Mouse (Mus musculus) neural tube, embryonic 13.5 days (tissue): ENCODE measurements around the gene Rbmx2. TPM values are rescaled to one million over a fixed set of nuclear protein-coding genes. Genes with fewer than 3 reads are reported as not detected.

Experiments
- ATAC-seq: fragments of 200-750 bp; cut with Nextera tagmentation; 2 replicates; pipeline ENCODE4 v1.8.0; 2017; ENCODE audit warnings: low read depth, mild to moderate bottlenecking, moderate TSS enrichment, moderate library complexity
- H3K27ac ChIP-seq: fragments of 300-500 bp; sonication (generic); replicated peaks from 2 replicates; pipeline ENCODE4 v1.5.1; 2015; ENCODE audit warnings: moderate library complexity, mild to moderate bottlenecking, inconsistent platforms
- H3K27me3 ChIP-seq: fragments of 300-500 bp; sonication (generic); 2 replicates; pipeline ENCODE4 v1.6.1; 2015; ENCODE audit warnings: mild to moderate bottlenecking, inconsistent platforms
- H3K36me3 ChIP-seq: fragments of 300-500 bp; sonication (generic); 2 replicates; pipeline ENCODE4 v1.6.1; 2015; ENCODE audit warnings: mild to moderate bottlenecking, inconsistent platforms
- H3K4me1 ChIP-seq: fragments of 300-500 bp; sonication (generic); replicated peaks from 2 replicates; pipeline ENCODE4 v1.6.1; 2015; ENCODE audit warnings: inconsistent platforms
- H3K4me2 ChIP-seq: fragments of 300-500 bp; sonication (generic); 2 replicates; pipeline ENCODE4 v1.6.1; 2015; ENCODE audit warnings: inconsistent platforms, mild to moderate bottlenecking, moderate library complexity
- H3K4me3 ChIP-seq: fragments of 300-500 bp; sonication (generic); 2 replicates; pipeline ENCODE4 v1.5.1; 2015; ENCODE audit warnings: mild to moderate bottlenecking, inconsistent platforms
- H3K9ac ChIP-seq: fragments of 300-500 bp; sonication (generic); 2 replicates; pipeline ENCODE4 v1.6.1; 2015; ENCODE audit warnings: moderate library complexity, mild to moderate bottlenecking, inconsistent platforms
- H3K9me3 ChIP-seq: fragments of 300-500 bp; sonication (generic); 2 replicates; pipeline ENCODE4 v1.6.1; 2016; ENCODE audit warnings: inconsistent platforms
- WGBS: fragments of 180-500 bp; shearing (Covaris S2); methylation state at CpG from one replicate; pipeline ENCODE4 v1.1.7; 2015; 5-methylcytosine and 5-hydroxymethylcytosine counted together
- polyA plus RNA-seq: library from polyadenylated mRNA; unstranded; fragments of >200 nt; fragmentation: Nextera tagmentation; extraction: Ambion mirVana; gene quantifications from 2 replicates; pipeline ENCODE4 v1.2.1, GENCODE M21; 2015

Gene Rbmx2
- polyA plus RNA-seq: 13.9 and 25.9 TPM in 2 replicates

DNA sequence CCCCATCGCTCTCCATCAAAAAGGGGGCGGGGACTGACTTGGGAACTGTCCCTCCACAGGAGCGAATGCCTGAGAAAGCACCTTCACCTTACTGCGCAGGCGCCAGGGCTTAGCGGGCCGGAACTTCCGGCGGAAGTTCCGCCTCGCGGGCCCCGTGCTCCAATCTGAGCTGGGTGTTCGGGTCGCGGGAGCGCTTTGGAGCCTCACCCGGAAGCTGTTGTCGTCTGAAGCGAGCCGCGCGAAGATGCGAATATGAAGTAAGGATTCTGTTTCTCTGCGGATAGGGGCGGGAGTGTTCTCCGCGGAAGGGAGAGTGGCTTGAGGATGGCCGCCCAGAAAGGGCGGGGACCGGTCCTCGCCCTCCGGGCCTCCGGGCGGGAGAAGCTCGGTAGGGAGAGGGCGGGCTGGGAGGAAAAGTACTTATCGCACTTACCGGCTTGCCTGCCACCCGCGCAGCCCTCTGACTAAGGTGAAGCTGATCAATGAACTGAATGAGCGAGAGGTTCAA, at the start of gene Rbmx2:
Gene Rbmx2 (plus strand): TSS at position 141 of the 508 bp plus-strand sequence.
- peak; percentile 98 for ATAC-seq
- WGBS: 19% methylated on average over 42 of the region's 42 CpGs
- no peak within 1 kb of the TSS for H3K27ac ChIP-seq
- H3K27me3 ChIP-seq: no peaks in the 10 kb centered on the region
- H3K36me3 ChIP-seq: peaks cover 7% of the 10 kb centered on the region
- peak within 1 kb of the TSS; percentile 61 for H3K9ac ChIP-seq
- peak within 1 kb of the TSS; percentile 56 for H3K4me2 ChIP-seq
- peaks cover 11% of the 10 kb centered on the region for H3K4me1 ChIP-seq
- peak within 1 kb of the TSS; percentile 59 for H3K4me3 ChIP-seq
- H3K9me3 ChIP-seq: no peaks in the 10 kb centered on the region

- no peak overlapping the region for H3K4me2 ChIP-seq
- no peaks in the 10 kb centered on the region for H3K9me3 ChIP-seq
- peak; percentile 84 for ATAC-seq
- no peak overlapping the region for H3K27ac ChIP-seq
- WGBS: 23% methylated on average over 6 of the region's 6 CpGs
- H3K36me3 ChIP-seq: peaks cover 7% of the 10 kb centered on the region; the same call in 1 of the 2 replicates
- no peak overlapping the region for H3K9ac ChIP-seq
- no peaks in the 10 kb centered on the region; the same call in 1 of the 2 replicates for H3K4me1 ChIP-seq
- no peak overlapping the region for H3K4me3 ChIP-seq
- no peaks in the 10 kb centered on the region for H3K27me3 ChIP-seq
These were observed 28.0 kb upstream of the Rbmx2 start for GRCm38 (mm10) chrX:48666807-48667206.

DNA sequence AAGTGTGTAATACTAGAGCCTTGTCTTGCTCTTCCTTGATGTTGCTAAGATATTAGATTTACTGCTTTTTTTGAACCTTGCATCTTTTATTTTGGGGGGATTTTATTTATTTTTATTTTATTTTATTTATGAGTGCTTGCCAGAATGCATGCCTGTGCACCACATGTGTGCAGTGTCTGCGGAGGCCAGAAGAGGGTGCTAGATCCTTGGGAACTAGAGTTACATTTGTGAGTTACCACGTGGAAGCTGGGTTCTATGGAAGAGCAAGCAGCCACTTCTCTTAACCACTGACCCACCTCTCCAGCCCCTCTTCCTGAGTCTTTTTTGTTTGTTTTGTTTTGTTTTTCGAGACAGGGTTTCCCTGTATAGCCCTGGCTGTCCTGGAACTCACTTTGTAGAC, 25.2 kb upstream of the Rbmx2 start:
- no peak for ATAC-seq
- WGBS: 69% methylated on average over 3 of the region's 3 CpGs
- H3K4me3 ChIP-seq: no peak overlapping the region

GRCm38 (mm10) chrX:48671714-48672113, 23.1 kb upstream of the Rbmx2 start:
- 75% methylated on average over 3 of the region's 3 CpGs for WGBS
- no peak overlapping the region for H3K27ac ChIP-seq
- H3K4me1 ChIP-seq: no peaks in the 10 kb centered on the region; the same call in 1 of the 2 replicates
- H3K36me3 ChIP-seq: no peaks in the 10 kb centered on the region
- no peak overlapping the region for H3K9ac ChIP-seq
- no peak overlapping the region for H3K4me2 ChIP-seq
- ATAC-seq: no peak
- H3K4me3 ChIP-seq: no peak overlapping the region
- H3K9me3 ChIP-seq: no peaks in the 10 kb centered on the region
- no peaks in the 10 kb centered on the region for H3K27me3 ChIP-seq

More for the DNA sequence above, 25.2 kb upstream of the Rbmx2 start:
- no peaks in the 10 kb centered on the region; the same call in 1 of the 2 replicates for H3K4me1 ChIP-seq
- no peak overlapping the region for H3K4me2 ChIP-seq
- H3K9me3 ChIP-seq: no peaks in the 10 kb centered on the region
- no peaks in the 10 kb centered on the region for H3K36me3 ChIP-seq
- no peak overlapping the region for H3K27ac ChIP-seq
- no peaks in the 10 kb centered on the region for H3K27me3 ChIP-seq
- no peak overlapping the region for H3K9ac ChIP-seq

DNA sequence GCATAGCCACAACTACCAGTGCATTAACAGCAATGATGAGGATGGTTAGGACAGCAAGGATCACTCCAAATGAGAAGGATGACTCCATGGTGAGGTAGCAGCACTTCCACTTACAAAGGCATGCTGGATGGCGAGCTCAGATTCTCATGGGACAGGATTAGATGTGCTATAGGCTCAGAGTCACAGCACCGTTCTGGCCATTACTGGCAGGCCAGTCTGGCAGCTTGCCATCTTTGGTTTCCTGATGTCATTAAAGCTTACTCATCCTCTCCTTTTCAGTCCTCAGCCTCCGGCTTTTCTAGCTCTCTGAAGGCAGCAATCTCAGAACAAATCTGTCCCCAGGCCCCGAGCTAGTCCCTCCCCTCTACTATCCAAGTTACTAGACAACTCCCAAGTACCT, 20.6 kb upstream of the Rbmx2 start, which contains the start of gene Gpr119:
Gene Gpr119 (minus strand): TSS at position 308 of the 400 bp plus-strand sequence.
- WGBS: 66% methylated on average over 4 of the region's 4 CpGs
- ATAC-seq: no peak
- H3K36me3 ChIP-seq: no peaks in the 10 kb centered on the region

DNA sequence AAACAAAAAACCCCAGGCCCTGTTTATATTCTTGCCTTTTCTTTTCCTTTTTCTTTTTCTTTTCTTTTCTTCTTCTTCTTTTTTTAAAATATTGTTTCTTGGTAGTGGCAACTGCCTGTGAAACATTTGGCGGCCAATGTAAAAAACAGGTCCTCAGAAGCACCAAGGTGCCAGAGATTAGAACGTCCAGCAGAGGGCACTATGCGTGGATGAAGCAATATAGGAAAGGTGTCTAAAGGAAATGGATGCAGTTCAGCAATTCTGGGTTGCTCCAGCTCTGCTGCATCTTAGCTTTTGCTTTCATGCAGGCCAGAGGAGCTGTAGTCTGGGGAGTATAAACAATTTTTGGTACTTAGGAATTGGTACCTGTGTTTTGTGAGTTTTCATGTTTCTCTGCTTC, 11.4 kb upstream of the Rbmx2 start:
- 24% methylated on average over 3 of the region's 3 CpGs for WGBS
- no peak for ATAC-seq
- H3K9ac ChIP-seq: no peak overlapping the region
- no peaks in the 10 kb centered on the region for H3K9me3 ChIP-seq
- H3K4me3 ChIP-seq: no peak overlapping the region
- H3K4me2 ChIP-seq: no peak overlapping the region
- H3K27ac ChIP-seq: no peak overlapping the region
- no peaks in the 10 kb centered on the region for H3K36me3 ChIP-seq
- no peaks in the 10 kb centered on the region for H3K27me3 ChIP-seq
- no peaks in the 10 kb centered on the region for H3K4me1 ChIP-seq

More for the DNA sequence above, 20.6 kb upstream of the Rbmx2 start, which contains the start of gene Gpr119:
- no peak within 1 kb of the TSS for H3K4me3 ChIP-seq
- H3K9me3 ChIP-seq: no peaks in the 10 kb centered on the region
- H3K27me3 ChIP-seq: no peaks in the 10 kb centered on the region
- H3K4me1 ChIP-seq: no peaks in the 10 kb centered on the region
- no peak within 1 kb of the TSS for H3K27ac ChIP-seq
- H3K9ac ChIP-seq: no peak within 1 kb of the TSS
- H3K4me2 ChIP-seq: no peak within 1 kb of the TSS

GRCm38 (mm10) chrX:48683857-48684256, 10.9 kb upstream of the Rbmx2 start:
- H3K4me2 ChIP-seq: no peak overlapping the region
- no peak overlapping the region for H3K27ac ChIP-seq
- no peaks in the 10 kb centered on the region for H3K4me1 ChIP-seq
- H3K9me3 ChIP-seq: no peaks in the 10 kb centered on the region
- H3K9ac ChIP-seq: no peak overlapping the region
- H3K27me3 ChIP-seq: no peaks in the 10 kb centered on the region
- no peak for ATAC-seq
- H3K4me3 ChIP-seq: no peak overlapping the region
- H3K36me3 ChIP-seq: no peaks in the 10 kb centered on the region
- 78% methylated on average over 5 of the region's 5 CpGs for WGBS

DNA sequence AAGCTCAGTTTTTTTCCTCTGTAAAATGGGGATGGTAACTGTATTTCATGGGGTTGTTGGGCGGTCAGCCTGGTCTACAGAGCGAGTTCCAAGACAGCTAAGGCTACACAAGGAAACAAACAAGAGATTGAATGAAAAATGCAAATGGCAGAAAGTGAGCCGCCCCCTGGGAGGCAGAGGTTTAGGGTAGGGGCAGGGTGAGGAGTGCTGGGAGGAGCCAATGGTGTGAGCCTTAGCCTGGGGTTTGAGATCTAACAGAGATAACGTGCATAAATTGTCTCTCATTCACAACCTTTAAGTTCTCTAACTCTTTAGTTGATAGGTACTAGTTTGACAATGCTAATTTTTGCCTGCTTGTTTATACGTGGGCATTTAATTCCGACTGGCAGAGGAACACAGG, 344 bp upstream of the Rbmx2 start:
- 20% methylated on average over 6 of the region's 6 CpGs for WGBS

DNA sequence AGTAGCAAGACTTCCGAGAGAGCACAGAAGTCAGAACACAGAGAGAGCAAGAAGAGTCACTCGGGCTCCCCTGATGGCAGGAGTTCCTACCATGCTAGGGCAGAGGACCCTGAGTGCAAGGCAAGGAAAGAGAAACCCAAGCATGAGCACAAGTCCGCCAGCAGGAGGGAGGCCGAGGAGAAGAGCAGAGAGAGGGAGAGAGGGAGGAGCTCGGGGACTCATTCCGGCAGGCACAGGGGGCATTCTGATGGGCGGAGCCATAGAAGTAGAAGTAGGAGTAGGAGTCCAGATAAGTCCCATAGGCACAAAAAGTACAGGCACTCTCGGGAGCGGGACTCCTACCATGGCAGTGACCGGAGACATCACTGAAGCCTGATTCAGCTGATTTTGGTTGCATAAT, 14.9 kb downstream of the Rbmx2 start:
- H3K36me3 ChIP-seq: peaks cover 26% of the 10 kb centered on the region; the same call in 1 of the 2 replicates
- no peaks in the 10 kb centered on the region for H3K4me1 ChIP-seq
- no peaks in the 10 kb centered on the region for H3K27me3 ChIP-seq
- H3K27ac ChIP-seq: no peak overlapping the region
- no peak overlapping the region for H3K4me2 ChIP-seq
- H3K4me3 ChIP-seq: no peak overlapping the region
- WGBS: 88% methylated on average over 10 of the region's 10 CpGs
- H3K9ac ChIP-seq: no peak overlapping the region
- ATAC-seq: no peak
- no peaks in the 10 kb centered on the region for H3K9me3 ChIP-seq

More for the DNA sequence above, 344 bp upstream of the Rbmx2 start:
- Histone ChIP-seq H3K27ac (no peak overlapping the region), H3K4me3 (peak overlapping the region; percentile 59), H3K9ac (0 out of 2 replicates have a peak overlapping the region, but pooled peaks have one; percentile 2), H3K36me3 (peaks cover 7% of the 10 kb centered on the region), H3K9me3 (no peaks in the 10 kb centered on the region), H3K4me2 (peak overlapping the region; percentile 54), H3K27me3 (no peaks in the 10 kb centered on the region), H3K4me1 (peaks cover 11% of the 10 kb centered on the region)
- peak; percentile 92 for ATAC-seq

DNA sequence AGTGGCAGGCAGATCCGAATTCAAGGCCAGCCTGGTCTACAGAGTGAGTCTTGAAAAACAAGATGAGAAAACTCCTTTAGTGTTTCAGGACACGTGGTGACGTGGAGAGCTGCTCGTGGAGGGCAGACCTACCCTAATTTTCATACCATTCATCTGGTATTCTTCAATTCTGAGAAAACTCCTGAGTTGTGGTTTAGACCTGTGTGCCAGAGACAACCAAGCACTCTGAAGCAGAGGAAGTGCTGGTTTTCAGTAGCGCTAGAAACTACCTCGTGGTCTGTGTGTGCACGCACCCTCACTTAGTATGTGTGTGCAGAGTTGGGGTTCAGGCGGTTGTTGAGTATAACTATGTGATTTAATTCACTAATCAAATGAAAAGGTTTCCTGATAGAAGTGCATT, 18.0 kb downstream of the Rbmx2 start:
- no peak for ATAC-seq
- 86% methylated on average over 8 of the region's 8 CpGs for WGBS
- Histone ChIP-seq H3K27me3 (no peaks in the 10 kb centered on the region), H3K4me2 (no peak overlapping the region), H3K36me3 (peaks cover 26% of the 10 kb centered on the region; the same call in 1 of the 2 replicates), H3K4me3 (no peak overlapping the region), H3K9ac (no peak overlapping the region), H3K4me1 (no peaks in the 10 kb centered on the region), H3K9me3 (no peaks in the 10 kb centered on the region), H3K27ac (no peak overlapping the region)

DNA sequence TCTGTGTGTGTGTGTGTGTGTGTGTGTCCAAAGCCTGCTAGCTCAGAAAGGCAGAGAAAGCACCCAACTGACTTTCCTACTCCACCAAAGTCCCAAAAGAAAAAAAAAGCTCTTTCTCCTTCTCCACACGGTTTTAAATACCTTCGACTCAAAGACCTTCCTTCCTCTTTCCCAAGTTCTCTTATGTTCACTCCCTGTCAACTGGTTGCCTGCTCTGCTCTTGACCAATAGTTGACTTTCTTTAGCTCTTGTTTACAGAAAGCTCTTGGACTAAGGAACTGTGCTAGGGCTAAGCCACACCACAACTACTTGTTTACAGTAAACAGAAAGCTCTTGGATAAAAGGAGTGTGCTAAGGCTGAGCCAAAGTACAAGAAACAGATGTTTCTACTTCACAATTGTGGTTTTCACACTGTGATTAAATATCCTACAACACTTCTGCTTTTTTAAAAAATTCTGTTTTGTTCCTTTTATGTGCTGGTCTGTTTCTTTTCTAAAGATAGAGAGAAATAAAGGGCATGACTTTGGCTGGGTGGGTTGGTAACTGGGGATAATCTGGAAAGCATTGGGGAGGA, 60.0 kb downstream of the Rbmx2 start:
- Histone ChIP-seq H3K4me3 (no peak overlapping the region), H3K9me3 (no peaks in the 10 kb centered on the region), H3K36me3 (no peaks in the 10 kb centered on the region), H3K27ac (no peak overlapping the region), H3K9ac (no peak overlapping the region), H3K27me3 (no peaks in the 10 kb centered on the region), H3K4me1 (no peaks in the 10 kb centered on the region), H3K4me2 (no peak overlapping the region)
- ATAC-seq: no peak
- 79% methylated on average over 2 of the region's 2 CpGs for WGBS
